Mouse (Mus musculus): Measurements from ENCODE around the gene Asic2. TPM values are rescaled to one million over a fixed set of nuclear protein-coding genes. Genes with fewer than 3 reads are reported as not detected.

The Asic2 gene
- total and polyA plus RNA-seq, 2 experiments = under 0.01 TPM; not detected in 1

DNA sequence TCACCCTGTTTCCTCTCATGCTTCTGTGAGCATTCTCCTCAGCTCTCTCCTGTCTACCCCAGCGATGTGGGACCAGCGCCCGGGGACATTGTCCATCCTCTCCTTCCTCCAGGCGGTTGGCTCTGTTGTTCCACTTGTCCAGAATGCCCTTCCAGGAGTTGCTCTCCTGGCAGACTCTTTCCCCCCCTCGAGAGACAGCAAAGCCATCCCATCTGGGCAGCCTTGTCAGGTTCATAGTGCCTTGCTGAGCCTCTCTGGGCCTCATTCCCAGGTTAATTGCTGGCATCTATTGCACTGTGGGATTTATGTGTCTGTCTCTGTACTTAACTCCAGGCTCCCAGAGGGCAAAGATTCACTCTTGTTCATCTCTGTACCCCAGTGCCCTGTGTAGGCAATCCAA, 972.6 kb downstream of the Asic2 start:
- Histone ChIP-seq H3K4me1 (ENCODE audit: control insufficient read depth, insufficient read depth, low read length) (no peaks in the 10 kb centered on the region), H3K79me2 (ENCODE audit: control insufficient read depth, insufficient read depth, low read length) (no peaks in the 10 kb centered on the region), H3K27me3 (ENCODE audit: control insufficient read depth, insufficient read depth, low read length) (no peaks in the 10 kb centered on the region), H3K27ac (replicated peaks; ENCODE audit: insufficient read depth, low read depth, low read length) (no peak overlapping the region), H3K9ac (ENCODE audit: low read depth, low read length) (no peak overlapping the region), H3K4me3 (ENCODE audit: insufficient read depth, low read depth, low read length) (no peak overlapping the region), H3K36me3 (ENCODE audit: control insufficient read depth, insufficient read depth, low read length) (no peaks in the 10 kb centered on the region)
- DNase-seq (ENCODE audit: extremely low read depth, low read depth, low spot score) = no peak
- TF ChIP-seq POLR2A (IDR thresholded peaks at IDR 0.05; ENCODE audit: extremely low read depth, insufficient read depth, low read length) = no peak
- TF ChIP-seq CTCF (IDR thresholded peaks at IDR 0.05; ENCODE audit: low read depth, low read length) = no peak
- WGBS = 86% methylated on average over 5 of the region's 5 CpGs

DNA sequence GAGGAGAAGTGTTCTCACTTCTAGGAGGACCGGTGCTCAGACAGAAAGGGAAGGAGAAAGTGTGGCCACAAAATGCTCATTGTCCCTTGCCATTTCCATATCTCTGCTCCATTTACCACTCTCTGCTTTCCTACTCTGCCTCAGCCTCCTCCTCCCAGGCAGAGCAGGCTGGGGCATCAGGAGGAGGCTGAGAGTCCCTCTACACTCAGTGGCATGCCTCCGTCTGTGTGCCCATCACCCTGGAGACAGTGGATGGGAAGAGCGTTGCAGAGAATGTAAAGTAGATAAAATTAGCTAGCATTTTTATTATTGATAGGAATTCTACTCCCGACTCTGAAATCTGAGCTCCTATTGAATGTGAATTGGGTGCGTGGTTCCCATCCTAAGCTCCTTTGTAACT, 984.7 kb downstream of the Asic2 start:
- no peak for DNase-seq (ENCODE audit: extremely low read depth, low read depth, low spot score)
- 85% methylated on average over 5 of the region's 5 CpGs for WGBS
- H3K79me2 ChIP-seq (ENCODE audit: control insufficient read depth, insufficient read depth, low read length) = no peaks in the 10 kb centered on the region
- no peak overlapping the region for H3K27ac ChIP-seq (replicated peaks; ENCODE audit: insufficient read depth, low read depth, low read length)
- H3K36me3 ChIP-seq (ENCODE audit: control insufficient read depth, insufficient read depth, low read length) = no peaks in the 10 kb centered on the region
- TF ChIP-seq POLR2A (IDR thresholded peaks at IDR 0.05; ENCODE audit: extremely low read depth, insufficient read depth, low read length) (no peak), CTCF (IDR thresholded peaks at IDR 0.05; ENCODE audit: low read depth, low read length) (no peak)
- H3K4me1 ChIP-seq (ENCODE audit: control insufficient read depth, insufficient read depth, low read length) = no peaks in the 10 kb centered on the region
- no peaks in the 10 kb centered on the region; the same call in 1 of the 2 replicates for H3K27me3 ChIP-seq (ENCODE audit: control insufficient read depth, insufficient read depth, low read length)
- no peak overlapping the region for H3K4me3 ChIP-seq (ENCODE audit: insufficient read depth, low read depth, low read length)
- H3K9ac ChIP-seq (ENCODE audit: low read depth, low read length) = no peak overlapping the region

DNA sequence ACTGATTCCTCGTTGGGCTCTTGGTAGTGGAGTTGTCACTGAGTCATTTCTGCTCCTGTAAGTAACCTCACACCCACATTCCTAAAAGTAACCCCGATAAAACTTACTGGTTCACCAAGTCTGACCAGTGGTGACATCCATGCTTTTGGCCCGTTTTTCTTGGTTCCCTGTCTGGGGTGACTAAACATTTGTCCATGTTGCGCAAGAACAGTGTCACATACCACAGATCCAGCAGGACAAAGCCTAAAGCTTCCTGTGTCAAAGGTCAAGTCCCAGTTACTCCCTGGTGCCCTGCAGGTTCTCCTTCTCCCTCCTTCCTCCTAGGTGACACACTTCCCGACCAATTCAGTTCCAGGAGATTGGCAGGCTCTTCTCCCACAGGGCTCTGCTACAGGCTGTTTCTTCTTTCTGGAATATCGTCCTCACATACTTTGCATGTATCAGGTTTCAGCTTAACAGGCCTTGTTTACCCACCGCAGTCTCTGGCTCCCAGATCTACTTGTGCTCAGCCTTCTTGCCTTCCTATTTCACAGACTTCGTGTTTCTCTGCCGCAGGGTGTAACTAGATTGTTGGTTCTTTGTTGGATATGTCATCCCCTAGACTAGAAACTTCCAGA, 991.9 kb downstream of the Asic2 start:
- Histone ChIP-seq H3K9ac (ENCODE audit: low read depth, low read length) (no peak overlapping the region), H3K4me1 (ENCODE audit: control insufficient read depth, insufficient read depth, low read length) (peaks cover 8% of the 10 kb centered on the region), H3K79me2 (ENCODE audit: control insufficient read depth, insufficient read depth, low read length) (no peaks in the 10 kb centered on the region), H3K27ac (replicated peaks; ENCODE audit: insufficient read depth, low read depth, low read length) (no peak overlapping the region), H3K4me3 (ENCODE audit: insufficient read depth, low read depth, low read length) (no peak overlapping the region), H3K36me3 (ENCODE audit: control insufficient read depth, insufficient read depth, low read length) (no peaks in the 10 kb centered on the region), H3K27me3 (ENCODE audit: control insufficient read depth, insufficient read depth, low read length) (no peaks in the 10 kb centered on the region)
- 46% methylated on average over 9 of the region's 9 CpGs for WGBS
- DNase-seq (ENCODE audit: extremely low read depth, low read depth, low spot score) = peak; percentile 79
- TF ChIP-seq POLR2A (IDR thresholded peaks at IDR 0.05; ENCODE audit: extremely low read depth, insufficient read depth, low read length) (no peak), CTCF (IDR thresholded peaks at IDR 0.05; ENCODE audit: low read depth, low read length) (no peak)

DNA sequence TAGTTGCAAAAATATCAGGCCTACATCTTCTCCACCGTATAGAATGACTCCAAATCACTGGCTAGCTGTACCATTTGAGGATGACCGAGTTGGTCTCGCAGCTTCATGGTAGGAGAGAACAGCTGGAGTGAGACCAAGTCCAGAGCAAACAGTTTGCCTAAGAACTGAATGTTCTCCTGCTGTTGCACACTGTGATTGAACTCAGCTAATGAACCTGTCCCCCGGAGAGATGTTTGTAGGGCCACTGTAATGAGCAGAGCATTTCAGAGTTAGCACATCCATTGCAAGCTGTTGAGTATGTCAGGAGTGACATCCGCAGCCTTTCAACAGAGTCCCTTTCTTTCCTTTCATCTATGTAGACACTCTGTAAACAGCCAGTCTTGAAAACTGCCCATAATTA, 993.6 kb downstream of the Asic2 start:
- WGBS = 38% methylated on average over 5 of the region's 5 CpGs
- Histone ChIP-seq H3K4me1 (ENCODE audit: control insufficient read depth, insufficient read depth, low read length) (peaks cover 8% of the 10 kb centered on the region), H3K27me3 (ENCODE audit: control insufficient read depth, insufficient read depth, low read length) (no peaks in the 10 kb centered on the region), H3K9ac (ENCODE audit: low read depth, low read length) (no peak overlapping the region), H3K79me2 (ENCODE audit: control insufficient read depth, insufficient read depth, low read length) (no peaks in the 10 kb centered on the region), H3K27ac (replicated peaks; ENCODE audit: insufficient read depth, low read depth, low read length) (no peak overlapping the region), H3K36me3 (ENCODE audit: control insufficient read depth, insufficient read depth, low read length) (no peaks in the 10 kb centered on the region), H3K4me3 (ENCODE audit: insufficient read depth, low read depth, low read length) (no peak overlapping the region)
- DNase-seq (ENCODE audit: extremely low read depth, low read depth, low spot score) = peak; percentile 77
- no peak for TF ChIP-seq POLR2A (IDR thresholded peaks at IDR 0.05; ENCODE audit: extremely low read depth, insufficient read depth, low read length)
- TF ChIP-seq CTCF (IDR thresholded peaks at IDR 0.05; ENCODE audit: low read depth, low read length) = no peak

DNA sequence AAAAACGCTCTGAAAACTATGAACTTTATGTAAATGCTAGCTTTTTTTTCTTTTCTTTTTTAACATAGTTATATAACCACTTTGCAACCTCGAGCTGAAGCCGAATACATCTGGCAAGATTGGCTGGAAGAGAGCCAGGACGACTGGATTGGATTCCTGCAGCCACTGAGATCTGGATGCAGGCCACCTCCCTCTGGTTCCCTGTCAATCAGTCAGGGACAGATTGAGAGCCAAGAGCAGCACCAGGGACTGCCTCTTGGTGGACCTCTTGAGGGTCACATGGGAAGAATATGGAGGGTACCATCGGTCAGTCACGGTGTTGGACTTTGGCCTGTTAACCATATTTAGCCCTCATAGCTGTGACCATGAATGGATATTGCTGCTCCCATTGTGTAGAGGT, 994.3 kb downstream of the Asic2 start:
- WGBS = 37% methylated on average over 6 of the region's 6 CpGs
- no peak overlapping the region for H3K4me3 ChIP-seq (ENCODE audit: insufficient read depth, low read depth, low read length)
- no peaks in the 10 kb centered on the region for H3K79me2 ChIP-seq (ENCODE audit: control insufficient read depth, insufficient read depth, low read length)
- H3K36me3 ChIP-seq (ENCODE audit: control insufficient read depth, insufficient read depth, low read length) = no peaks in the 10 kb centered on the region
- H3K9ac ChIP-seq (ENCODE audit: low read depth, low read length) = no peak overlapping the region
- H3K4me1 ChIP-seq (ENCODE audit: control insufficient read depth, insufficient read depth, low read length) = peaks cover 8% of the 10 kb centered on the region
- H3K27me3 ChIP-seq (ENCODE audit: control insufficient read depth, insufficient read depth, low read length) = no peaks in the 10 kb centered on the region
- H3K27ac ChIP-seq (replicated peaks; ENCODE audit: insufficient read depth, low read depth, low read length) = no peak overlapping the region
- no peak for TF ChIP-seq POLR2A (IDR thresholded peaks at IDR 0.05; ENCODE audit: extremely low read depth, insufficient read depth, low read length)
- TF ChIP-seq CTCF (IDR thresholded peaks at IDR 0.05; ENCODE audit: low read depth, low read length) = no peak
- peak; percentile 75 for DNase-seq (ENCODE audit: extremely low read depth, low read depth, low spot score)

- H3K27ac ChIP-seq (replicated peaks; ENCODE audit: insufficient read depth, low read depth, low read length) = no peak overlapping the region
- no peak for TF ChIP-seq CTCF (IDR thresholded peaks at IDR 0.05; ENCODE audit: low read depth, low read length)
- TF ChIP-seq POLR2A (IDR thresholded peaks at IDR 0.05; ENCODE audit: extremely low read depth, insufficient read depth, low read length) = no peak
- H3K4me3 ChIP-seq (ENCODE audit: insufficient read depth, low read depth, low read length) = no peak overlapping the region
- H3K4me1 ChIP-seq (ENCODE audit: control insufficient read depth, insufficient read depth, low read length) = peaks cover 8% of the 10 kb centered on the region
- no peak overlapping the region for H3K9ac ChIP-seq (ENCODE audit: low read depth, low read length)
- no peaks in the 10 kb centered on the region for H3K36me3 ChIP-seq (ENCODE audit: control insufficient read depth, insufficient read depth, low read length)
- no peak for DNase-seq (ENCODE audit: extremely low read depth, low read depth, low spot score)
- 96% methylated on average over 8 of the region's 8 CpGs for WGBS
- no peaks in the 10 kb centered on the region for H3K79me2 ChIP-seq (ENCODE audit: control insufficient read depth, insufficient read depth, low read length)
- no peaks in the 10 kb centered on the region for H3K27me3 ChIP-seq (ENCODE audit: control insufficient read depth, insufficient read depth, low read length)
Measured at GRCm38 (mm10) chr11:80973273-80973672, 995.0 kb downstream of the Asic2 start.

Data from liver, adult 2 months (tissue).